ENCODE assay signal across 22 mouse cellular contexts in the genomic region with DNA sequence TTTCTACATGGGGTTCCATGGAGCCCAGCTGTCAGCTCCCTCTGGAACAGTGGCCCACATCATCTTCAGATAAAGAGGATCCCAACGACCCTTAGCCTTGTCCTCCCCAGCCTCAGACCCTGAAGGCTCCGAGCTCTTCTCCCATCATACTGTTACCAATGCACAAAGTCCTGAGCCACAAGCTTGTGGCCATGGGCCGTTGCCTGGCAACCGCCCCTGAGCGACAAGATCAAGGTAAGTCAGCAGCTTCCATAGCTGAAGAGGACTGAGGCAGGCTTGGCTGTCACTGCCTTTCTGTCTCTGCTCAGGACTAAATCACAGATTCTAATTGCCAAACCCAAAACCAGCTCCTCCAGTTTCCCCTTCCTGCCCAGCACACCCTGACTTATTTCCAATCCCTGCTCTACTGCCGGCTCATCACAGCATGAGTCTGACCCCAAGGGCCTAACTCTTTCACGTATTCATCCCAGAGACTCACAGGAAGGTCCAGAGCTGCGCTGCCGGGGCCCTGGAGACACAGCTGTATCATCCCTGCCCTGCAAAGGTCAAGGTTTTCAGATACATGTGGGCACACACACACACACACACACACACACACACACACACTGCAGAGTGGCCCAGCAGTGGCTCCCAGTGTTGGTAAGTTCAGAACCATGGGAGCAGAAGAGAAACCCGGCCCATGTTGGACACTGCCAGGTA. TPM values are rescaled to one million over a fixed set of nuclear protein-coding genes. Genes with fewer than 3 reads are reported as not detected.
DNase-seq lines count a peak whose midpoint lies in the region; ATAC-seq and TF ChIP-seq lines count a peak whose summit lies in the region.
"Had no signal": no experiment of that assay in that cellular context is flagged by ENCODE, and none has a peak within 500 bp of the region (broad histone marks: within the 10 kb centered on the region; RNA-seq: fewer than 3 reads in every experiment).

No protein-coding gene starts in this region.

- H3K4me1 ChIP-seq in forebrain, embryonic 14.5 days (ENCODE audit: control insufficient read depth, insufficient read depth, low read length), result peaks cover 3% of the 10 kb centered on the region
- peaks cover 19% of the 10 kb centered on the region for H3K4me1 ChIP-seq in forebrain, embryonic 12.5 days
- H3K4me1 ChIP-seq in midbrain, embryonic 10.5 days, result peaks cover 39% of the 10 kb centered on the region
- H3K4me1 ChIP-seq in midbrain, postnatal 0 days (ENCODE audit: insufficient read depth, low read length), result peaks cover 8% of the 10 kb centered on the region; the same call in 1 of the 2 replicates
- peaks cover 20% of the 10 kb centered on the region for H3K4me1 ChIP-seq in midbrain, embryonic 13.5 days (replicated peaks)

- DNase-seq in forebrain, embryonic 14.5 days (ENCODE audit: low spot score), result peak; percentile 23
- DNase-seq in midbrain, embryonic 10.5 days (ENCODE audit: low spot score), result peak; percentile 26
- DNase-seq in midbrain, postnatal 0 days (ENCODE audit: low spot score), result no peak
- DNase-seq in cerebellum, postnatal 25 days, result no peak
- no peak for DNase-seq in left cerebral cortex, adult 9 months (ENCODE audit: low spot score in 2 of 2)
- DNase-seq: cerebellum, adult 9-10 months; heart, adult 11 months; heart, postnatal 36 days; kidney, adult 8-10 months; kidney, postnatal 36 days; lung, postnatal 4 days; right cerebral cortex, postnatal 25 days had no signal

- H3K36me3 ChIP-seq in forebrain, embryonic 14.5 days (ENCODE audit: control insufficient read depth, insufficient read depth, low read length), result no peaks in the 10 kb centered on the region
- no peaks in the 10 kb centered on the region for H3K36me3 ChIP-seq in forebrain, embryonic 12.5 days (replicated peaks)
- H3K36me3 ChIP-seq in midbrain, embryonic 10.5 days, result no peaks in the 10 kb centered on the region
- H3K36me3 ChIP-seq in midbrain, postnatal 0 days (ENCODE audit: insufficient read depth, low read length), result no peaks in the 10 kb centered on the region
- no peaks in the 10 kb centered on the region for H3K36me3 ChIP-seq in midbrain, embryonic 13.5 days
- H3K36me3 ChIP-seq: embryonic facial prominence, embryonic 12.5 days; heart, embryonic 12.5 days; limb, embryonic 13.5 days; lung, embryonic 15.5 days; stomach, embryonic 15.5 days had no signal

- H3K27me3 ChIP-seq in forebrain, embryonic 14.5 days (replicated peaks; ENCODE audit: control insufficient read depth, insufficient read depth, low read length), result no peaks in the 10 kb centered on the region
- H3K27me3 ChIP-seq in forebrain, embryonic 12.5 days, result peaks cover 24% of the 10 kb centered on the region
- peaks cover 34% of the 10 kb centered on the region for H3K27me3 ChIP-seq in midbrain, embryonic 10.5 days (ENCODE audit: low read depth, poor library complexity, severe bottlenecking)
- no peaks in the 10 kb centered on the region; the same call in 1 of the 2 replicates for H3K27me3 ChIP-seq in midbrain, postnatal 0 days (ENCODE audit: insufficient read depth, low read length)
- H3K27me3 ChIP-seq in midbrain, embryonic 13.5 days, result peaks cover 5% of the 10 kb centered on the region; the same call in 1 of the 2 replicates
- H3K27me3 ChIP-seq: lung, embryonic 15.5 days; stomach, embryonic 15.5 days had no signal

- no peak for ATAC-seq in forebrain, embryonic 14.5 days
- no peak for ATAC-seq in forebrain, embryonic 12.5 days (ENCODE audit: low FRiP score)
- no peak for ATAC-seq in midbrain, postnatal 0 days (ENCODE audit: low FRiP score)
- no peak for ATAC-seq in midbrain, embryonic 13.5 days

- no peak overlapping the region for H3K27ac ChIP-seq in forebrain, embryonic 14.5 days (ENCODE audit: low read depth, low read length)
- H3K27ac ChIP-seq in forebrain, embryonic 12.5 days, result no peak overlapping the region
- no peak overlapping the region for H3K27ac ChIP-seq in midbrain, embryonic 10.5 days (replicated peaks)
- H3K27ac ChIP-seq in midbrain, postnatal 0 days (ENCODE audit: low read depth, low read length), result no peak overlapping the region
- H3K27ac ChIP-seq in midbrain, embryonic 13.5 days, result peak overlapping the region; percentile 12; the same call in 1 of the 2 replicates
- H3K27ac ChIP-seq: embryonic facial prominence, embryonic 12.5 days; limb, embryonic 13.5 days; liver, embryonic 14.5 days; lung, embryonic 15.5 days; stomach, embryonic 15.5 days had no signal

- no peaks in the 10 kb centered on the region for H3K9me3 ChIP-seq in forebrain, embryonic 14.5 days (replicated peaks; ENCODE audit: control insufficient read depth, low read length)
- H3K9me3 ChIP-seq in forebrain, embryonic 12.5 days, result no peaks in the 10 kb centered on the region
- H3K9me3 ChIP-seq in midbrain, embryonic 10.5 days (replicated peaks), result no peaks in the 10 kb centered on the region
- H3K9me3 ChIP-seq in midbrain, postnatal 0 days (ENCODE audit: low read length), result no peaks in the 10 kb centered on the region
- H3K9me3 ChIP-seq in midbrain, embryonic 13.5 days, result no peaks in the 10 kb centered on the region
- H3K9me3 ChIP-seq: embryonic facial prominence, embryonic 12.5 days; heart, embryonic 12.5 days; limb, embryonic 13.5 days; lung, embryonic 15.5 days; stomach, embryonic 15.5 days had no signal

- H3K9ac ChIP-seq in forebrain, embryonic 14.5 days (ENCODE audit: low read length), result no peak overlapping the region
- H3K9ac ChIP-seq in forebrain, embryonic 12.5 days, result no peak overlapping the region
- no peak overlapping the region for H3K9ac ChIP-seq in midbrain, postnatal 0 days (replicated peaks; ENCODE audit: low read length, poor library complexity, severe bottlenecking)
- H3K9ac ChIP-seq in midbrain, embryonic 13.5 days (replicated peaks), result 0 out of 2 replicates have a peak overlapping the region, but pooled peaks have one; percentile 33
- H3K9ac ChIP-seq: embryonic facial prominence, embryonic 12.5 days; heart, embryonic 12.5 days; limb, embryonic 13.5 days; liver, embryonic 14.5 days; lung, embryonic 15.5 days; stomach, embryonic 15.5 days had no signal

- H3K4me3 ChIP-seq in forebrain, embryonic 14.5 days (ENCODE audit: low read depth, low read length), result no peak overlapping the region
- H3K4me3 ChIP-seq in forebrain, embryonic 12.5 days (replicated peaks), result no peak overlapping the region
- H3K4me3 ChIP-seq in midbrain, embryonic 10.5 days, result no peak overlapping the region
- no peak overlapping the region for H3K4me3 ChIP-seq in midbrain, postnatal 0 days (ENCODE audit: low read depth, low read length)
- H3K4me3 ChIP-seq in midbrain, embryonic 13.5 days (replicated peaks), result no peak overlapping the region
- H3K4me3 ChIP-seq: embryonic facial prominence, embryonic 12.5 days; heart, embryonic 12.5 days; limb, embryonic 13.5 days; lung, embryonic 15.5 days; stomach, embryonic 15.5 days had no signal

- H3K4me2 ChIP-seq in forebrain, embryonic 14.5 days (ENCODE audit: low read length), result no peak overlapping the region
- no peak overlapping the region for H3K4me2 ChIP-seq in forebrain, embryonic 12.5 days
- no peak overlapping the region for H3K4me2 ChIP-seq in midbrain, postnatal 0 days (ENCODE audit: low read depth, low read length, poor library complexity, severe bottlenecking)
- no peak overlapping the region for H3K4me2 ChIP-seq in midbrain, embryonic 13.5 days (replicated peaks)
- H3K4me2 ChIP-seq: embryonic facial prominence, embryonic 12.5 days; heart, embryonic 12.5 days; limb, embryonic 13.5 days; lung, embryonic 15.5 days; stomach, embryonic 15.5 days had no signal

- TF ChIP-seq CTCF in midbrain, postnatal 0 days (IDR thresholded peaks at IDR 0.05), result no peak

- 47% methylated on average over 10 of the region's 10 CpGs for WGBS in forebrain, embryonic 14.5 days
- WGBS in forebrain, embryonic 12.5 days, result 47% methylated on average over 10 of the region's 10 CpGs
- WGBS in midbrain, embryonic 10.5 days, result 50% methylated on average over 10 of the region's 10 CpGs
- WGBS in midbrain, postnatal 0 days, result 31% methylated on average over 10 of the region's 10 CpGs
- 34% methylated on average over 10 of the region's 10 CpGs for WGBS in midbrain, embryonic 13.5 days

RNA-seq across cellular contexts. Expression of a gene that starts 4.7 kb away (rescaled TPM):
- polyA plus RNA-seq in forebrain, embryonic 14.5 days (2014; fragmentation: Nextera tagmentation; extraction: Ambion mirVana), result 7.8 and 8.6 TPM in 2 replicates
- polyA plus RNA-seq in forebrain, embryonic 12.5 days (2016; fragmentation: Nextera tagmentation; extraction: Ambion mirVana), result 6.2 and 7.6 TPM in 2 replicates
- 10.0 and 11.0 TPM in 2 replicates for polyA plus RNA-seq in midbrain, embryonic 10.5 days (2016; fragmentation: Nextera tagmentation; extraction: Ambion mirVana)
- 2.4 and 2.7 TPM in 2 replicates for total RNA-seq in midbrain, postnatal 0 days (2014; rRNA removed)
- 8.6 and 10.4 TPM in 2 replicates for polyA plus RNA-seq in midbrain, postnatal 0 days (2015; fragmentation: Nextera tagmentation; extraction: Ambion mirVana)
- polyA plus RNA-seq in midbrain, embryonic 13.5 days (2015; fragmentation: Nextera tagmentation; extraction: Ambion mirVana), result 4.8 and 5.6 TPM in 2 replicates

RNA-seq across cellular contexts. Expression of a gene that starts 8.6 kb away (rescaled TPM):
- 0.64 and 0.91 TPM in 2 replicates for polyA plus RNA-seq in forebrain, embryonic 14.5 days (2014; fragmentation: Nextera tagmentation; extraction: Ambion mirVana)
- polyA plus RNA-seq in forebrain, embryonic 12.5 days (2016; fragmentation: Nextera tagmentation; extraction: Ambion mirVana), result 0.32 and 0.35 TPM in 2 replicates
- polyA plus RNA-seq in midbrain, embryonic 10.5 days (2016; fragmentation: Nextera tagmentation; extraction: Ambion mirVana), result 0.02 TPM in 1 of 2 replicates, not detected in the other
- total RNA-seq in midbrain, postnatal 0 days (2014; rRNA removed), result 1.1 and 2.4 TPM in 2 replicates
- polyA plus RNA-seq in midbrain, postnatal 0 days (2015; fragmentation: Nextera tagmentation; extraction: Ambion mirVana), result 0.49 and 0.65 TPM in 2 replicates
- polyA plus RNA-seq in midbrain, embryonic 13.5 days (2015; fragmentation: Nextera tagmentation; extraction: Ambion mirVana), result 0.15 and 0.26 TPM in 2 replicates
- total RNA-seq: gastrocnemius, adult 8-10 months; heart, postnatal 36 days had no signal
- polyA plus RNA-seq: C2C12; embryonic facial prominence, embryonic 12.5 days; limb, embryonic 13.5 days; lung, embryonic 15.5 days had no signal

RNA-seq across cellular contexts. Expression of a gene that starts 36.7 kb away (rescaled TPM):
- 3.5 and 5.9 TPM in 2 replicates for polyA plus RNA-seq in forebrain, embryonic 14.5 days (2014; fragmentation: Nextera tagmentation; extraction: Ambion mirVana)
- polyA plus RNA-seq in forebrain, embryonic 12.5 days (2016; fragmentation: Nextera tagmentation; extraction: Ambion mirVana), result 2.6 and 4.6 TPM in 2 replicates
- 9.1 and 9.5 TPM in 2 replicates for polyA plus RNA-seq in midbrain, embryonic 10.5 days (2016; fragmentation: Nextera tagmentation; extraction: Ambion mirVana)
- 1.7 and 2.6 TPM in 2 replicates for total RNA-seq in midbrain, postnatal 0 days (2014; rRNA removed)
- 4.3 and 4.9 TPM in 2 replicates for polyA plus RNA-seq in midbrain, postnatal 0 days (2015; fragmentation: Nextera tagmentation; extraction: Ambion mirVana)
- polyA plus RNA-seq in midbrain, embryonic 13.5 days (2015; fragmentation: Nextera tagmentation; extraction: Ambion mirVana), result 3.2 and 5.6 TPM in 2 replicates
- polyA plus RNA-seq: C2C12 had no signal

RNA-seq across cellular contexts. Expression of a gene that starts 40.8 kb away (rescaled TPM):
- polyA plus RNA-seq in forebrain, embryonic 14.5 days (2014; fragmentation: Nextera tagmentation; extraction: Ambion mirVana), result 0.05 TPM in 1 of 2 replicates, not detected in the other
- polyA plus RNA-seq in forebrain, embryonic 12.5 days (2016; fragmentation: Nextera tagmentation; extraction: Ambion mirVana), result not detected in 2 replicates
- polyA plus RNA-seq in midbrain, embryonic 10.5 days (2016; fragmentation: Nextera tagmentation; extraction: Ambion mirVana), result not detected in 2 replicates
- total RNA-seq in midbrain, postnatal 0 days (2014; rRNA removed), result 0.33 and 0.38 TPM in 2 replicates
- polyA plus RNA-seq in midbrain, postnatal 0 days (2015; fragmentation: Nextera tagmentation; extraction: Ambion mirVana), result 0.19 and 0.22 TPM in 2 replicates
- not detected in 2 replicates for polyA plus RNA-seq in midbrain, embryonic 13.5 days (2015; fragmentation: Nextera tagmentation; extraction: Ambion mirVana)
- total RNA-seq: gastrocnemius, adult 8-10 months had no signal
- polyA plus RNA-seq: heart, embryonic 12.5 days had no signal

Comparison
In these comparisons a context has a peak if more than half of its experiments do, and no peak if none do; other contexts are left out.
1. DNase-seq: peak in forebrain, embryonic 14.5 days (single experiment) and midbrain, embryonic 10.5 days (single experiment); none in midbrain, postnatal 0 days (single experiment), cerebellum, postnatal 25 days (0 of 2) and left cerebral cortex, adult 9 months (0 of 2).